ENCODE assay signal across 8 mouse cellular contexts in genomic region chr3:103914732-103915508, GRCm38 (mm10). TPM values are rescaled to one million over a fixed set of nuclear protein-coding genes. Genes with fewer than 3 reads are reported as not detected.
DNase-seq lines count a peak whose midpoint lies in the region; ATAC-seq and TF ChIP-seq lines count a peak whose summit lies in the region.

No protein-coding gene starts in this region.

- H3K4me3 ChIP-seq in erythroblast, embryonic 14.5 days (replicated peaks), result peak overlapping the region; percentile 79
- peak overlapping the region; percentile 76 for H3K4me3 ChIP-seq in heart, postnatal 0 days (ENCODE audit: low read depth, low read length)

- H3K4me2 ChIP-seq in heart, postnatal 0 days (ENCODE audit: low read depth, low read length), result peak overlapping the region; percentile 74

- peak; percentile 71 for DNase-seq in cerebellum, adult 9-10 months
- no peak for DNase-seq in cerebellum, postnatal 10 days
- DNase-seq in heart, postnatal 0 days (ENCODE audit: low spot score), result peak; percentile 62
- DNase-seq in layer of hippocampus, adult 8-10 months (ENCODE audit: low spot score in 2 of 2), result peak; percentile 19 to 22
- DNase-seq in lung, postnatal 10 days, result peak; percentile 51
- peak; percentile 76 for DNase-seq in retina, postnatal 1 day

- peak overlapping the region; percentile 93 for H3K27ac ChIP-seq in heart, postnatal 0 days (ENCODE audit: low read depth)

- peaks cover 27% of the 10 kb centered on the region for H3K4me1 ChIP-seq in erythroblast, embryonic 14.5 days (ENCODE audit: control insufficient read depth)
- H3K4me1 ChIP-seq in heart, postnatal 0 days (ENCODE audit: control insufficient read depth, insufficient read depth), result peaks cover 11% of the 10 kb centered on the region

- 0% methylated on average over 59 of the region's 60 CpGs for WGBS in heart, postnatal 0 days

- peak; percentile 11 for ATAC-seq in activated CD4-positive, CD25-positive, alpha-beta regulatory T cell, adult 4 months
- ATAC-seq in heart, postnatal 0 days (ENCODE audit: insufficient read depth, low read depth), result peak; percentile 35

- TF ChIP-seq EP300 in heart, postnatal 0 days (IDR thresholded peaks at IDR 0.05; ENCODE audit: low read depth), result no peak

- no peak for TF ChIP-seq CTCF in heart, postnatal 0 days (IDR thresholded peaks at IDR 0.05; ENCODE audit: low read depth)

- H3K36me3 ChIP-seq in erythroblast, embryonic 14.5 days (ENCODE audit: control insufficient read depth), result no peaks in the 10 kb centered on the region; the same call in 1 of the 2 replicates
- H3K36me3 ChIP-seq in heart, postnatal 0 days (replicated peaks; ENCODE audit: control insufficient read depth, insufficient read depth, low read length), result no peaks in the 10 kb centered on the region

- peak overlapping the region; percentile 83 for H3K9ac ChIP-seq in heart, postnatal 0 days (replicated peaks; ENCODE audit: low read depth, low read length)

- no peaks in the 10 kb centered on the region for H3K27me3 ChIP-seq in erythroblast, embryonic 14.5 days (ENCODE audit: control insufficient read depth)
- H3K27me3 ChIP-seq in heart, postnatal 0 days (ENCODE audit: control insufficient read depth, insufficient read depth, low read length), result no peaks in the 10 kb centered on the region

- no peaks in the 10 kb centered on the region for H3K9me3 ChIP-seq in erythroblast, embryonic 14.5 days (ENCODE audit: control insufficient read depth, low read length)
- H3K9me3 ChIP-seq in heart, postnatal 0 days (replicated peaks; ENCODE audit: control insufficient read depth, low read length), result no peaks in the 10 kb centered on the region

RNA-seq across cellular contexts. Expression of gene Rsbn1, which starts 1.0 kb away (rescaled TPM):
- 10 to 100 TPM; 10.3 to 11.3 TPM for polyA plus RNA-seq in activated CD4-positive, CD25-positive, alpha-beta regulatory T cell, adult 4 months (2017; shearing (Covaris generic))
- 0.91 and 1.1 TPM in 2 replicates for polyA plus RNA-seq in erythroblast, embryonic 14.5 days (2012)
- 5.2 and 7.9 TPM in 2 replicates for total RNA-seq in heart, postnatal 0 days (2014; rRNA removed; ENCODE audit: low replicate concordance)
- 4.7 and 4.8 TPM in 2 replicates for polyA plus RNA-seq in heart, postnatal 0 days (2015; fragmentation: Nextera tagmentation; extraction: Ambion mirVana)
- 10 to 100 TPM; 20.5 to 24.8 (median 21.9) TPM for total RNA-seq in layer of hippocampus, adult 8-10 months (2022)

RNA-seq across cellular contexts. Expression of gene Phtf1, which starts 53.0 kb away (rescaled TPM):
- 10 to 100 TPM; 11.4 to 11.6 TPM for polyA plus RNA-seq in activated CD4-positive, CD25-positive, alpha-beta regulatory T cell, adult 4 months (2017; shearing (Covaris generic))
- 0.10 and 0.39 TPM in 2 replicates for polyA plus RNA-seq in erythroblast, embryonic 14.5 days (2012)
- 6.2 and 10.1 TPM in 2 replicates for total RNA-seq in heart, postnatal 0 days (2014; rRNA removed; ENCODE audit: low replicate concordance)
- 6.6 and 7.8 TPM in 2 replicates for polyA plus RNA-seq in heart, postnatal 0 days (2015; fragmentation: Nextera tagmentation; extraction: Ambion mirVana)
- 10 to 100 TPM; 36.7 to 50.1 (median 41.6) TPM for total RNA-seq in layer of hippocampus, adult 8-10 months (2022)

RNA-seq across cellular contexts. Expression of gene Ptpn22, which starts 55.3 kb away (rescaled TPM):
- polyA plus RNA-seq in activated CD4-positive, CD25-positive, alpha-beta regulatory T cell, adult 4 months (2017; shearing (Covaris generic)), result 100 to 1,000 TPM; 302 to 352 TPM
- polyA plus RNA-seq in erythroblast, embryonic 14.5 days (2012), result not detected in 2 replicates
- total RNA-seq in heart, postnatal 0 days (2014; rRNA removed; ENCODE audit: low replicate concordance), result 0.11 TPM in 1 of 2 replicates, not detected in the other
- polyA plus RNA-seq in heart, postnatal 0 days (2015; fragmentation: Nextera tagmentation; extraction: Ambion mirVana), result 0.77 and 0.84 TPM in 2 replicates
- total RNA-seq in layer of hippocampus, adult 8-10 months (2022), result 1 to 10 TPM in 2 of 4 experiments, under 1 TPM in 2; 0.45 to 2.7 (median 1.2) TPM

Comparison
In these comparisons a context has a peak if more than half of its experiments do, and no peak if none do; other contexts are left out.
1. DNase-seq: peak in cerebellum, adult 9-10 months (single experiment), heart, postnatal 0 days (single experiment), layer of hippocampus, adult 8-10 months (2 of 2), lung, postnatal 10 days (single experiment) and retina, postnatal 1 day (single experiment); none in cerebellum, postnatal 10 days (0 of 2).
2. RNA of gene Ptpn22, which starts 55.3 kb away (polyA plus RNA-seq): 302 to 352 TPM in activated CD4-positive, CD25-positive, alpha-beta regulatory T cell, adult 4 months; 0.77 to 0.84 TPM in heart, postnatal 0 days and not detected in erythroblast, embryonic 14.5 days; every median in the first group is over 100 times any median in the second.